Mouse (Mus musculus) midbrain, postnatal 0 days (tissue): ENCODE measurements at regions not wholly inside any gene's neighbourhood (a gene's known extent, or its start where the extent isn't known, plus 50 kb on each side); places are given as distances from the start of the nearest gene placed in this dataset.

Source experiments
- ATAC-seq: fragments of 200-750 bp; cut with Nextera tagmentation; 2 replicates; pipeline ENCODE4 v1.8.0; 2017; ENCODE audit warnings: moderate number of reproducible peaks, mild to moderate bottlenecking, moderate TSS enrichment, moderate library complexity; ENCODE audit not compliant: low FRiP score
- DNase-seq: peaks from one replicate; pipeline ENCODE4 v3.0.0-alpha.2; 2015; ENCODE audit warnings: low spot score
- H3K27ac ChIP-seq: fragments of 300-500 bp; sonication (generic); 2 replicates; pipeline ENCODE4 v1.5.1; 2014; ENCODE audit warnings: low read depth, mild to moderate bottlenecking, low read length, mixed read lengths
- H3K27me3 ChIP-seq: fragments of 300-500 bp; sonication (generic); 2 replicates; pipeline ENCODE4 v1.6.1; 2014; ENCODE audit warnings: low read length, control low read depth, mixed read lengths; ENCODE audit not compliant: insufficient read depth
- H3K36me3 ChIP-seq: fragments of 300-500 bp; sonication (generic); 2 replicates; pipeline ENCODE4 v1.6.1; 2014; ENCODE audit warnings: low read length, control low read depth, mixed read lengths; ENCODE audit not compliant: insufficient read depth
- H3K4me1 ChIP-seq: fragments of 300-500 bp; sonication (generic); 2 replicates; pipeline ENCODE4 v1.6.1; 2014; ENCODE audit warnings: mild to moderate bottlenecking, control low read depth, antibody characterized with exemption, low read length, mixed read lengths; ENCODE audit not compliant: insufficient read depth
- H3K4me2 ChIP-seq: fragments of 300-500 bp; sonication (generic); 2 replicates; pipeline ENCODE4 v1.6.1; 2014; ENCODE audit warnings: low read depth, mild to moderate bottlenecking, low read length, mixed read lengths; ENCODE audit not compliant: poor library complexity, severe bottlenecking
- H3K4me3 ChIP-seq: fragments of 300-500 bp; sonication (generic); 2 replicates; pipeline ENCODE4 v1.5.1; 2014; ENCODE audit warnings: low read depth, mild to moderate bottlenecking, low read length, moderate library complexity
- H3K9ac ChIP-seq: fragments of 300-500 bp; sonication (generic); replicated peaks from 2 replicates; pipeline ENCODE4 v1.6.1; 2014; ENCODE audit warnings: mild to moderate bottlenecking, low read length, moderate library complexity, mixed read lengths; ENCODE audit not compliant: poor library complexity, severe bottlenecking
- H3K9me3 ChIP-seq: fragments of 300-500 bp; sonication (generic); 2 replicates; pipeline ENCODE4 v1.6.1; 2016; ENCODE audit warnings: low read length, control low read depth
- CTCF ChIP-seq: IDR thresholded peaks from 2 replicates; pipeline ENCODE4 v1.5.1; 2016; ENCODE audit warnings: antibody characterized with exemption, mild to moderate bottlenecking
- WGBS: fragments of 180-500 bp; shearing (Covaris S2); extraction: QIAGEN DNeasy Blood & Tissue Kit; methylation state at CpG from one replicate; pipeline ENCODE4 v1.1.7; 2014; 5-methylcytosine and 5-hydroxymethylcytosine counted together

GRCm38 (mm10) chr14:113566885-113567284 lies 252.5 kb downstream of the Tpm3-rs7 start:
- no peaks in the 10 kb centered on the region for H3K36me3 ChIP-seq
- no peak for TF ChIP-seq CTCF
- H3K27me3 ChIP-seq, result no peaks in the 10 kb centered on the region
- H3K4me1 ChIP-seq, result no peaks in the 10 kb centered on the region
- H3K9ac ChIP-seq, result no peak overlapping the region
- DNase-seq (no peak), ATAC-seq (no peak)
- no peak overlapping the region for H3K4me2 ChIP-seq
- H3K4me3 ChIP-seq, result no peak overlapping the region
- no peak overlapping the region for H3K27ac ChIP-seq
- H3K9me3 ChIP-seq, result no peaks in the 10 kb centered on the region
- 100% methylated on average over 1 of the region's 1 CpGs for WGBS

- Histone ChIP-seq H3K27ac (no peak overlapping the region), H3K4me1 (no peaks in the 10 kb centered on the region), H3K4me2 (no peak overlapping the region), H3K9ac (no peak overlapping the region), H3K9me3 (no peaks in the 10 kb centered on the region), H3K27me3 (no peaks in the 10 kb centered on the region), H3K4me3 (no peak overlapping the region), H3K36me3 (no peaks in the 10 kb centered on the region)
- TF ChIP-seq CTCF, result no peak
- DNase-seq, result peak; percentile 4
- WGBS, result 90% methylated on average over 5 of the region's 5 CpGs
- no peak for ATAC-seq
Measured at GRCm38 (mm10) chr14:113590811-113591210, 276.4 kb downstream of the Tpm3-rs7 start.

- ATAC-seq (no peak), DNase-seq (no peak)
- Histone ChIP-seq H3K9ac (no peak overlapping the region), H3K4me3 (no peak overlapping the region), H3K4me2 (no peak overlapping the region), H3K4me1 (no peaks in the 10 kb centered on the region), H3K27me3 (no peaks in the 10 kb centered on the region), H3K36me3 (no peaks in the 10 kb centered on the region), H3K9me3 (no peaks in the 10 kb centered on the region), H3K27ac (no peak overlapping the region)
- no peak for TF ChIP-seq CTCF
- whole genome bisulfite sequencing, result 63% methylated on average over 2 of the region's 2 CpGs
Measured at GRCm38 (mm10) chr14:113627115-113627514, 312.7 kb downstream of the Tpm3-rs7 start.

- 75% methylated on average over 5 of the region's 5 CpGs for WGBS
- no peaks in the 10 kb centered on the region for H3K9me3 ChIP-seq
- H3K4me1 ChIP-seq, result 0 out of 2 replicates have a peak, but pooled peaks cover 3% of the 10 kb centered on the region
- H3K27me3 ChIP-seq, result no peaks in the 10 kb centered on the region
- no peak overlapping the region for H3K27ac ChIP-seq
- no peak for DNase-seq
- no peak for ATAC-seq
- TF ChIP-seq CTCF, result no peak
- H3K36me3 ChIP-seq, result no peaks in the 10 kb centered on the region
- H3K4me2 ChIP-seq, result no peak overlapping the region
- H3K4me3 ChIP-seq, result no peak overlapping the region
- no peak overlapping the region for H3K9ac ChIP-seq
Measured at GRCm38 (mm10) chr14:113651296-113651695, 336.9 kb downstream of the Tpm3-rs7 start.

GRCm38 (mm10) chr14:113656864-113657263 lies 342.5 kb downstream of the Tpm3-rs7 start:
- H3K9ac ChIP-seq, result no peak overlapping the region
- H3K4me2 ChIP-seq, result no peak overlapping the region
- H3K36me3 ChIP-seq, result no peaks in the 10 kb centered on the region
- DNase-seq (peak; percentile 23), ATAC-seq (no peak)
- TF ChIP-seq CTCF, result no peak
- 0 out of 2 replicates have a peak, but pooled peaks cover 7% of the 10 kb centered on the region for H3K4me1 ChIP-seq
- no peak overlapping the region for H3K27ac ChIP-seq
- no peaks in the 10 kb centered on the region for H3K9me3 ChIP-seq
- no peak overlapping the region for H3K4me3 ChIP-seq
- WGBS, result 12% methylated on average over 1 of the region's 1 CpGs
- no peaks in the 10 kb centered on the region for H3K27me3 ChIP-seq

GRCm38 (mm10) chr14:113668660-113669059 lies 354.3 kb downstream of the Tpm3-rs7 start:
- no peaks in the 10 kb centered on the region for H3K36me3 ChIP-seq
- DNase-seq (no peak), ATAC-seq (no peak)
- no peak overlapping the region for H3K4me2 ChIP-seq
- WGBS, result 90% methylated on average over 1 of the region's 1 CpGs
- no peak overlapping the region for H3K27ac ChIP-seq
- H3K4me1 ChIP-seq, result no peaks in the 10 kb centered on the region
- no peak for TF ChIP-seq CTCF
- H3K27me3 ChIP-seq, result no peaks in the 10 kb centered on the region
- H3K9ac ChIP-seq, result no peak overlapping the region
- H3K9me3 ChIP-seq, result no peaks in the 10 kb centered on the region
- H3K4me3 ChIP-seq, result no peak overlapping the region
